11 mouse cellular contexts compared by ENCODE assay signal in the genomic region with DNA sequence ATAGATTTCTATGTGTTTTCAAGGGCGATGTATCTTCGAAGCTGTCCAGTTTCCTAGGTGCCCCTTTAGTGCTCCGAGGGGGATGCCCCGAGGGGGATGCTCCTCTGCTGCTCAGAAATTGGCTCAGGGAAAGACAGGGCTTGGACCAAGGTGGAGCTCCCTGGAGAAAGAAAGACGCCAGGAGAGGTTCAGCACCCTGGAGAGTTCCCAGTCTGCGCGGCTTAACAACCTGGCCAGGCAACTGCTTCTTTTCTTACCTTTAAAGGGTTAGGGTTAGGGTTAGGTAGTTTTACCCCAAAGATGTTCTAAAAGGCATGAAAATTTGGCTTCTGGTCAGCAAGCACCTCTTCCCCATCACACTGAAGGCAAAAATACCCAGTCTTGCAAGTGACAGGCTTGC. TPM values are rescaled to one million over a fixed set of nuclear protein-coding genes. Genes with fewer than 3 reads are reported as not detected.
A peak's percentile ranks its signal among the peaks of the same experiment; 100 is the strongest.
DNase-seq lines count a peak whose midpoint lies in the region; ATAC-seq and TF ChIP-seq lines count a peak whose summit lies in the region.
"Had no signal": no experiment of that assay in that cellular context is flagged by ENCODE, and none has a peak within 500 bp of the region (broad histone marks: within the 10 kb centered on the region; RNA-seq: fewer than 3 reads in every experiment).

No protein-coding gene starts in this region.

- H3K36me3 ChIP-seq in midbrain, embryonic 11.5 days (ENCODE audit: control insufficient read depth, insufficient read depth, low read length) = no peaks in the 10 kb centered on the region
- H3K36me3 ChIP-seq in midbrain, postnatal 0 days (ENCODE audit: insufficient read depth, low read length) = no peaks in the 10 kb centered on the region
- H3K36me3 ChIP-seq: midbrain, embryonic 12.5 days had no signal

- H3K9ac ChIP-seq in midbrain, embryonic 11.5 days (ENCODE audit: low read length) = no peak overlapping the region
- H3K9ac ChIP-seq in midbrain, postnatal 0 days (replicated peaks; ENCODE audit: low read length, poor library complexity, severe bottlenecking) = no peak overlapping the region
- H3K9ac ChIP-seq: midbrain, embryonic 12.5 days had no signal

- peak; percentile 26 to 65 for DNase-seq in adrenal gland, adult (ENCODE audit: inconsistent age in 2 of 2, low spot score in 1 of 2)
- no peak for DNase-seq in adrenal gland, adult 8-10 months
- DNase-seq in midbrain, embryonic 11.5 days (ENCODE audit: low spot score, missing footprints) = peak; percentile 86
- DNase-seq in midbrain, postnatal 0 days (ENCODE audit: low spot score) = no peak
- DNase-seq in embryo, embryonic 11.5 days (ENCODE audit: low read depth, low spot score) = peak; percentile 51
- peak; percentile 76 for DNase-seq in mesoderm, embryonic 11.5 days (ENCODE audit: low read depth, low spot score)
- no peak for DNase-seq in layer of hippocampus, postnatal 10 days (ENCODE audit: low spot score in 2 of 2)
- no peak for DNase-seq in B cell, adult 2 months

- H3K27ac ChIP-seq in midbrain, embryonic 11.5 days (ENCODE audit: low read depth, low read length) = no peak overlapping the region
- H3K27ac ChIP-seq in midbrain, postnatal 0 days (ENCODE audit: low read depth, low read length) = no peak overlapping the region
- H3K27ac ChIP-seq: midbrain, embryonic 12.5 days had no signal

- ATAC-seq in midbrain, embryonic 11.5 days (ENCODE audit: low FRiP score) = no peak
- ATAC-seq in midbrain, postnatal 0 days (ENCODE audit: low FRiP score) = no peak

- WGBS in midbrain, embryonic 11.5 days = 28% methylated on average over 7 of the region's 7 CpGs
- WGBS in midbrain, postnatal 0 days = 23% methylated on average over 7 of the region's 7 CpGs

- H3K9me3 ChIP-seq in midbrain, embryonic 11.5 days (ENCODE audit: control insufficient read depth, low read length) = no peaks in the 10 kb centered on the region
- no peaks in the 10 kb centered on the region for H3K9me3 ChIP-seq in midbrain, postnatal 0 days (ENCODE audit: low read length)
- H3K9me3 ChIP-seq: midbrain, embryonic 12.5 days had no signal

- no peak overlapping the region for H3K4me3 ChIP-seq in midbrain, embryonic 11.5 days (ENCODE audit: low read depth, low read length)
- no peak overlapping the region for H3K4me3 ChIP-seq in midbrain, postnatal 0 days (ENCODE audit: low read depth, low read length)
- H3K4me3 ChIP-seq: midbrain, embryonic 12.5 days had no signal

- no peak overlapping the region for H3K4me2 ChIP-seq in midbrain, embryonic 11.5 days
- no peak overlapping the region for H3K4me2 ChIP-seq in midbrain, postnatal 0 days (ENCODE audit: low read depth, low read length, poor library complexity, severe bottlenecking)
- H3K4me2 ChIP-seq: midbrain, embryonic 12.5 days had no signal

- H3K27me3 ChIP-seq in midbrain, embryonic 11.5 days (ENCODE audit: control insufficient read depth, insufficient read depth, low read length) = no peaks in the 10 kb centered on the region; the same call in 1 of the 2 replicates
- H3K27me3 ChIP-seq in midbrain, postnatal 0 days (ENCODE audit: insufficient read depth, low read length) = peaks cover 4% of the 10 kb centered on the region; the same call in 1 of the 2 replicates

- 0 out of 2 replicates have a peak, but pooled peaks cover 2% of the 10 kb centered on the region for H3K4me1 ChIP-seq in midbrain, embryonic 11.5 days (ENCODE audit: control insufficient read depth, insufficient read depth, low read length)
- peaks cover 2% of the 10 kb centered on the region; the same call in 1 of the 2 replicates for H3K4me1 ChIP-seq in midbrain, postnatal 0 days (ENCODE audit: insufficient read depth, low read length)

- no peak for TF ChIP-seq CTCF in midbrain, postnatal 0 days (IDR thresholded peaks at IDR 0.05)

RNA-seq across cellular contexts. Expression of a gene that starts 43.9 kb away (rescaled TPM):
- under 1 TPM; 0.12 to 0.31 (median 0.18) TPM for total RNA-seq in adrenal gland, adult 8-10 months (2022)
- polyA plus RNA-seq in midbrain, embryonic 11.5 days (2014; fragmentation: Nextera tagmentation; extraction: Ambion mirVana) = 0.66 and 0.89 TPM in 2 replicates
- total RNA-seq in midbrain, postnatal 0 days (2014; rRNA removed) = 162 and 233 TPM in 2 replicates
- 109 and 115 TPM in 2 replicates for polyA plus RNA-seq in midbrain, postnatal 0 days (2015; fragmentation: Nextera tagmentation; extraction: Ambion mirVana)
- total RNA-seq in layer of hippocampus, postnatal 10 days (2021) = 100 to 1,000 TPM; 154 to 167 TPM
- total RNA-seq: hematopoietic stem cell, adult 5-6 weeks had no signal
- polyA plus RNA-seq: C2C12 had no signal

RNA-seq across cellular contexts. Expression of a gene that starts 44.7 kb away (rescaled TPM):
- 10 to 100 TPM in 2 of 4 experiments, 1 to 10 TPM in 2; 6.9 to 13.6 (median 10.4) TPM for total RNA-seq in adrenal gland, adult 8-10 months (2022)
- 1.7 TPM in 2 replicates for polyA plus RNA-seq in midbrain, embryonic 11.5 days (2014; fragmentation: Nextera tagmentation; extraction: Ambion mirVana)
- 84.7 and 96.3 TPM in 2 replicates for total RNA-seq in midbrain, postnatal 0 days (2014; rRNA removed)
- polyA plus RNA-seq in midbrain, postnatal 0 days (2015; fragmentation: Nextera tagmentation; extraction: Ambion mirVana) = 35.1 and 35.4 TPM in 2 replicates
- 100 to 1,000 TPM; 243 to 256 TPM for total RNA-seq in layer of hippocampus, postnatal 10 days (2021)
- total RNA-seq: hematopoietic stem cell, adult 5-6 weeks had no signal
- polyA plus RNA-seq: C2C12 had no signal

Comparison
In these comparisons a context has a peak if more than half of its experiments do, and no peak if none do; other contexts are left out.
1. DNase-seq: peak in adrenal gland, adult (2 of 2), midbrain, embryonic 11.5 days (single experiment), embryo, embryonic 11.5 days (single experiment) and mesoderm, embryonic 11.5 days (single experiment); none in adrenal gland, adult 8-10 months (single experiment), midbrain, postnatal 0 days (single experiment), layer of hippocampus, postnatal 10 days (0 of 2) and B cell, adult 2 months (0 of 2).
2. RNA of a gene that starts 43.9 kb away (total RNA-seq): 162 to 233 TPM in midbrain, postnatal 0 days and 154 to 167 TPM in layer of hippocampus, postnatal 10 days; 0.12 to 0.31 TPM in adrenal gland, adult 8-10 months; every median in the first group is over 100 times any median in the second.